Mouse (Mus musculus) small intestine, adult 2 months (tissue): ENCODE measurements around the gene Aph1a. TPM values are rescaled to one million over a fixed set of nuclear protein-coding genes. Genes with fewer than 3 reads are reported as not detected.
"Not testable (repeated sequence)": the region's sequence is repeated elsewhere in the genome, so short reads cannot be mapped to it uniquely, and the experiment has no call there.

Source experiments
- H3K27ac ChIP-seq: fragments of 200-500 bp; 2 replicates; pipeline ENCODE4 v1.5.1; 2012; ENCODE audit warnings: low read depth, low read length, control low read depth, inconsistent platforms; ENCODE audit not compliant: insufficient read depth
- H3K27me3 ChIP-seq: fragments of 200-500 bp; 2 replicates; pipeline ENCODE4 v1.6.1; 2012; ENCODE audit warnings: mild to moderate bottlenecking, moderate library complexity, low read length, inconsistent platforms; ENCODE audit not compliant: control insufficient read depth, insufficient read depth
- H3K36me3 ChIP-seq: fragments of 200-500 bp; 2 replicates; pipeline ENCODE4 v1.6.1; 2012; ENCODE audit warnings: mild to moderate bottlenecking, low read length, control low read depth, inconsistent platforms; ENCODE audit not compliant: control insufficient read depth, insufficient read depth
- H3K4me1 ChIP-seq: fragments of 200-500 bp; 2 replicates; pipeline ENCODE4 v1.6.1; 2012; ENCODE audit warnings: low read length, inconsistent platforms, mixed read lengths; ENCODE audit not compliant: control insufficient read depth, insufficient read depth, insufficient read length
- H3K4me3 ChIP-seq: fragments of 200-500 bp; 2 replicates; pipeline ENCODE4 v1.5.1; 2012; ENCODE audit warnings: low read depth, mild to moderate bottlenecking, control low read depth, inconsistent platforms, low read length, moderate library complexity
- CTCF ChIP-seq: fragments of 200-500 bp; IDR thresholded peaks from 2 replicates; pipeline ENCODE4 v1.5.1; 2012; ENCODE audit warnings: low read depth, mild to moderate bottlenecking, control low read depth, inconsistent platforms, low read length, moderate library complexity, mixed read lengths; ENCODE audit not compliant: insufficient replicate concordance, insufficient read length; ENCODE audit errors: extremely low read depth
- POLR2A ChIP-seq: fragments of 200-500 bp; IDR thresholded peaks from 2 replicates; pipeline ENCODE4 v1.6.1; 2012; ENCODE audit warnings: low read depth, mild to moderate bottlenecking, control low read depth, inconsistent platforms, low read length, moderate library complexity
- WGBS: fragments of 180-500 bp; shearing (Covaris S2); methylation state at CpG from one replicate; pipeline ENCODE4 v1.1.7; 2018; 5-methylcytosine and 5-hydroxymethylcytosine counted together
- polyA plus RNA-seq: library from polyadenylated mRNA; depleted of rRNA; stranded (reverse); fragments of >200 nt; gene quantifications from 2 replicates; pipeline ENCODE4 v1.2.3, GENCODE M21; 2012

Aph1a gene
- polyA plus RNA-seq, 1 experiment = 211 TPM

GRCm38 (mm10) chr3:95905146-95905939 lies 11.6 kb downstream of the Aph1a start:
- no peaks in the 10 kb centered on the region for H3K36me3 ChIP-seq
- no peak overlapping the region for H3K27ac ChIP-seq
- H3K4me1 ChIP-seq = peaks cover 3% of the 10 kb centered on the region
- TF ChIP-seq POLR2A (no peak), CTCF (no peak)
- H3K27me3 ChIP-seq = peaks cover 21% of the 10 kb centered on the region
- peak overlapping the region; percentile 12 for H3K4me3 ChIP-seq
- 2% methylated on average over 18 of the region's 18 CpGs for WGBS

GRCm38 (mm10) chr3:95905940-95906492 lies 12.2 kb downstream of the Aph1a start:
- H3K4me3 ChIP-seq = no peak overlapping the region
- 2% methylated on average over 12 of the region's 12 CpGs for WGBS
- H3K27ac ChIP-seq = no peak overlapping the region
- peaks cover 3% of the 10 kb centered on the region for H3K4me1 ChIP-seq
- peaks cover 21% of the 10 kb centered on the region for H3K27me3 ChIP-seq
- no peaks in the 10 kb centered on the region for H3K36me3 ChIP-seq
- TF ChIP-seq CTCF (peak; percentile 75; the same call in 1 of the 2 replicates), POLR2A (no peak)

GRCm38 (mm10) chr3:95906860-95907259 lies 13.1 kb downstream of the Aph1a start:
- Histone ChIP-seq H3K27ac (no peak overlapping the region), H3K4me3 (peak overlapping the region; percentile 47), H3K27me3 (peaks cover 21% of the 10 kb centered on the region), H3K4me1 (peaks cover 3% of the 10 kb centered on the region), H3K36me3 (no peaks in the 10 kb centered on the region)
- WGBS = 1% methylated on average over 12 of the region's 12 CpGs
- peak; percentile 92; the same call in 1 of the 2 replicates for TF ChIP-seq CTCF
- TF ChIP-seq POLR2A = no peak

- Histone ChIP-seq H3K4me1 (peaks cover 3% of the 10 kb centered on the region), H3K4me3 (no peak overlapping the region), H3K36me3 (no peaks in the 10 kb centered on the region), H3K27ac (no peak overlapping the region), H3K27me3 (peaks cover 21% of the 10 kb centered on the region)
- TF ChIP-seq CTCF = no peak
- no peak for TF ChIP-seq POLR2A
- 49% methylated on average over 4 of the region's 4 CpGs for WGBS
Measured at GRCm38 (mm10) chr3:95907613-95908012, 13.8 kb downstream of the Aph1a start.

GRCm38 (mm10) chr3:95914706-95915105 lies 20.9 kb downstream of the Aph1a start:
- TF ChIP-seq CTCF (no peak), POLR2A (no peak)
- H3K27ac ChIP-seq = no peak overlapping the region
- H3K36me3 ChIP-seq = no peaks in the 10 kb centered on the region
- 60% methylated on average over 4 of the region's 4 CpGs for WGBS
- H3K4me3 ChIP-seq = no peak overlapping the region
- no peaks in the 10 kb centered on the region for H3K27me3 ChIP-seq
- H3K4me1 ChIP-seq = no peaks in the 10 kb centered on the region

- WGBS = 61% methylated on average over 7 of the region's 7 CpGs
Measured at GRCm38 (mm10) chr3:95916760-95917159, 23.0 kb downstream of the Aph1a start.

GRCm38 (mm10) chr3:95920532-95920931 lies 26.8 kb downstream of the Aph1a start:
- not testable (repeated sequence) for H3K4me3 ChIP-seq

More at GRCm38 (mm10) chr3:95916760-95917159, 23.0 kb downstream of the Aph1a start:
- Histone ChIP-seq H3K4me1 (no peaks in the 10 kb centered on the region), H3K36me3 (no peaks in the 10 kb centered on the region), H3K27me3 (no peaks in the 10 kb centered on the region), H3K27ac (no peak overlapping the region), H3K4me3 (no peak overlapping the region)
- no peak for TF ChIP-seq CTCF
- TF ChIP-seq POLR2A = no peak

GRCm38 (mm10) chr3:95923429-95923828 lies 29.7 kb downstream of the Aph1a start:
- not testable (repeated sequence) for H3K36me3 ChIP-seq, H3K4me1 ChIP-seq, H3K4me3 ChIP-seq, H3K27ac ChIP-seq, H3K27me3 ChIP-seq
- 76% methylated on average over 7 of the region's 7 CpGs for WGBS

More at GRCm38 (mm10) chr3:95920532-95920931, 26.8 kb downstream of the Aph1a start:
- H3K27me3 ChIP-seq, H3K27ac ChIP-seq, H3K4me1 ChIP-seq, H3K36me3 ChIP-seq: not testable (repeated sequence)
- WGBS = 64% methylated on average over 2 of the region's 2 CpGs
